Mouse (Mus musculus) G1E (cell line): ENCODE data around the gene Tmem45b.

ENCODE experiments used
- CTCF ChIP-seq: IDR thresholded peaks from 2 replicates; pipeline ENCODE4 v1.5.1; 2012; ENCODE audit warnings: low read depth, low read length, inconsistent platforms, mixed read lengths
- GATA1 ChIP-seq: IDR thresholded peaks from 2 replicates; pipeline ENCODE4 v1.6.1; 2012; ENCODE audit warnings: borderline replicate concordance, low read length, inconsistent platforms, mixed read lengths
- POLR2AphosphoS5 ChIP-seq: IDR thresholded peaks from 2 replicates; pipeline ENCODE4 v1.6.1; 2012; ENCODE audit warnings: low read depth, low read length, inconsistent platforms; ENCODE audit not compliant: insufficient replicate concordance

GRCm38 (mm10) chr9:31437861-31438260 is 26.4 kb downstream of the Tmem45b start:
- no peak for TF ChIP-seq CTCF
- TF ChIP-seq POLR2AphosphoS5 = no peak
- no peak for TF ChIP-seq GATA1
